Mouse (Mus musculus): Measurements from ENCODE around the gene Mylk4.

- TF ChIP-seq POLR2A (IDR thresholded peaks at IDR 0.05; ENCODE audit: borderline replicate concordance, insufficient read depth, low read length) (no peak), CTCF (IDR thresholded peaks at IDR 0.05; ENCODE audit: borderline replicate concordance, insufficient read depth, low read depth, low read length) (no peak)
Observed at GRCm38 (mm10) chr13:32724606-32725005, 59.1 kb downstream of the Mylk4 start.
